Mouse (Mus musculus): ENCODE measurements around the gene Zfp872. TPM values are rescaled to one million over a fixed set of nuclear protein-coding genes. Genes with fewer than 3 reads are reported as not detected.
"Not testable (repeated sequence)": the region's sequence is repeated elsewhere in the genome, so short reads cannot be mapped to it uniquely, and the experiment has no call there.

Zfp872 gene
- not detected for total RNA-seq (2021)
- long read RNA-seq, experiment 1: 0 reads
- long read RNA-seq, experiment 2: 0 reads

DNA sequence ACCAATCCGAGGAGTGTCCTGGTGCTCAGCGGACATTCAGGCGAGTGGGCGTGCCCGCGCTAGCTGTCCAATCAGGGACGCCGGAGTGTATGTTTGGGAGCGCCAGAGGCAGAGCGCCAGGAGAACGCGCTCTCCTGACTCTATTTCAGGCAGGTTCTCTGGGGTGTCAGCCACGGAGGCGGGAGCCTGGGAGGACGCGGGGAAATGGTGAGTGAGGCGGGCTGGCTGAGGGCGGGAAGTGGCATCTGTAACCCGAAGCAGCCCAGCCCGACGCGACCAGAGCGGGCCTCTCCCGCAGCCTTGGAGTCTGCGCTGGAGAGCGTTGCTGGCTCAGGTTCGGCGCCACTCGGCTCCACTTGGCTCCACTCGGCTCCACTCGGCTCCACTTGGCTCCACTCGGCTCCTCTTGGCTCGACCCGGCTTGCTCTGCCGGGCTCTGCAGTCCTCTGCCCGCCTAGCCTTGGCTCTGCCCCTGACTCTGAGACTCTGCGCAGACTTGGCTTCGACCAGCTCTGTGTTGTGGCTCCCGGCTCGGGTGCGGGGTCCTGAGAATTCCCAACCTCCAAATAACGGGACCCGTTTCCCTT lies at the start of gene Zfp872:
TSS of gene Zfp872 (plus strand) at position 66 of the 587 bp plus-strand sequence.
- Histone ChIP-seq H3K27ac (no peak within 1 kb of the TSS), H3K4me3 (peak within 1 kb of the TSS; percentile 64)
- peak; percentile 56 for DNase-seq
- no peak for TF ChIP-seq CTCF (IDR thresholded peaks at IDR 0.05)
- intact Hi-C loops (cut with DNase I): no loop called here

DNA sequence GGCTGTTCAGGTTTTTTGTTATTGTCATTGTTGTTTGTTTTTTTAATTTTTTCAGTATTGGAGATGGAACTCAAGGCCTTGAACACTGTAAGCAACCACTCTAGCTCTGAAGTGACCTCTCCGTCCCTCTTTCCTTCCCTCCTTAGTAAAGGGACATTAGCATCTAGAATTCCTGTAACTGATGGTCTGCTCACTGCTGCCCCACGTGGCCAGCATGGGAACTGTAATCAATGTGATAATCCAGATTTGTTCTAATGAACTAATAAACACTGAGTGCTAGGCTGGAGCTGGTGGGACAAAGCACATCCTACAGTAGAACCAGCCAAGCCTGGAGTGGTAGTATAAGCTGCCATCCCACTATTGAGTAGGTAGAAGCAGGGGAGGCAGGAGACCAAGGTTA lies 49.4 kb upstream of the Zfp872 start:
- Histone ChIP-seq H3K27ac (no peak overlapping the region), H3K4me3 (no peak overlapping the region)
- peak; percentile 96 for TF ChIP-seq CTCF (IDR thresholded peaks at IDR 0.05)
- no peak for DNase-seq
- intact Hi-C loops (cut with DNase I): no loop called here

DNA sequence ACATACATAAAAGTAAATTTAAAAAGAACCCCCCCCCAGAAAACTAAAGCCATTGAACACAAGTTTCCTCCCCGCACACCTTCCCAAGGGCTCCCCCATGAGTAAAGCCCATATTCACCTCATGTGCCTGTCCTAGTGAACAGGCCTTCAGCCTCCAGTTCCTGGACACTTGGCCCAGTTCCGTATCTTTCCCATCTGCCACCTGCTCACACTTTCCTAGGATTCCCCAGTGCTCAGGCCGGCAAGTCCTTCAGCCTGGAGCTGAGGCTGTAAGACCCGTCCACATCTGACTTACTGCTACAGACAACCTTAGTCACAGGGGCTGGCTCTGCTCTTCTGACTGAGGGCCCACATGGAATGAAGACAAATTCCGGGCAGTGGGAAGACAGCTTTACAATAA lies 48.1 kb upstream of the Zfp872 start:
- no peak for DNase-seq
- intact Hi-C loops (cut with DNase I): loop anchor here (5.0 kb wide), 1 partner anchor 162 kb away; no protein-coding TSS in a partner anchor
- Histone ChIP-seq H3K27ac (no peak overlapping the region), H3K4me3 (no peak overlapping the region)
- no peak for TF ChIP-seq CTCF (IDR thresholded peaks at IDR 0.05)

DNA sequence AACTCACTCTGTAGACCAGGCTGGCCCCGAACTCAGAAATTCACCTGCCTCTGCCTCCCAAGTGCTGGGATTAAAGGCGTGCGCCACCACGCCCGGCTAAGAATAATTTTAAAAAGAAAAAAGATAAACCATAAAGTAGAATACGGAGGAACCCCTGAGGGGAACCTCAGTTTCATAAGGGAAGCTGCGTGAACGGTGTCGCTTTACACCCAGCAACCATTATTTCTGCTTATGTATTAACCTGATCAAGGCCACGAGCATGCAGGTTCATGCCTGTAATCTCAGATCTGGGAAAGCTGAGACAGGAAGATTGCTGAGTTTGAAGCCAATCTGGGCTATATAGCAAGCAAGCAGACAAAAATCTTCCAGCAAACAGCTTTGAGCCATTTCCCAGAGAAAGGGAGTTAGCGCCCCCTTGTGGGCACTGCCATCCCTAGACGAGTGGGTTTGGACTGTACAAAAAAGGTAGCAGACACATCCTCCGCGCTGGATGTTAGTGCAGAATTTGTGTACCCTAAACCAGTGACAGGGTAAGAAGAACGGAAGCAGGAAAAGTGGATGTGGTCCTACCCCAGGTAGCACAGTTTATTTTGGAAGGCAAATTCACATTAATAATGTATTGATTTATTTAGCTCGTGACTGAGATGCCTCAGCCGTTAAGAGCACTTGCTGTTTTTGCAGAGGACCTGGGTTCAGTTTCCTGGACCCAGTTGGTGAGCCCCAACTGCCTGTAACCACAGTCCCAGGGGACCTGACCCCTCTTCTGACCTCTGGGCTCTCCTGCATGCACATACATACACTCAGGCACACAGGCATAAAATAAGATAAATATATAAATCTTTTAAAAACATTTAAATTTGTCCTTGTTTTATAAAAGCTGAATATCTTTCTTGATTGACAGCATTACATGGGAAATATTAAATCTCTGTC lies 44.5 kb upstream of the Zfp872 start:
- Histone ChIP-seq H3K4me3 (no peak overlapping the region), H3K27ac (no peak overlapping the region)
- intact Hi-C loops (cut with DNase I): loop anchor here (1.0 to 5.0 kb wide), 2 partner anchors 77 to 166 kb away; no protein-coding TSS in a partner anchor
- DNase-seq: peak; percentile 86
- peak; percentile 97 for TF ChIP-seq CTCF (IDR thresholded peaks at IDR 0.05)

DNA sequence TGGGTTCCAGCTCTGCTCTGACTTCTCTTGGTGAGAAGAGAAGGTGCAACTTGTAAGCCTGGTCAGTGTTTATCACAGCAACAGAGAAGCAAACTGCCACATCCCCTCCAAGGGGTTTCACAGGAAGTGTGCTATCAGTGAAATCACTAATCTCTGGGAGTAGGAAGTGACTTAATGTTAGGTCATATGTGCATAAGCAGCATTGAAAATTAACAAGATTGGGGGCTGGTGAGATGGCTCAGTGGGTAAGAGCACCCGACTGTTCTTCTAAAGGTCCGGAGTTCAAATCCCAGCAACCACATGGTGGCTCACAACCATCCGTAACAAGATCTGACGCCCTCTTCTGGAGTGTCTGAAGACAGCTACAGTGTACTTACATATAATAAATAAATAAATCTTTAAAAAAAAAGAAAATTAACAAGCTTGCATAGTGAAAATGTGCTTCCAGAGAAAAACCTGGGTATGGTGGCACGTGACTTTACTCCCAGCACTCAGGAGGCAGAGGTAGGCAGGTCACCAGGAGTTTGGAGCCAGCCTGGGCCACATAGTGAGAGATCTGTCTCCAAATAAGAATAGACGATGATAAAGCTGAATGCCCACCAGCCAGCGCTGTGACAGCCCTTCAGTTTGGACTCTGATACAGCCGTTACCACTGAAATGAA lies 43.5 kb upstream of the Zfp872 start:
- intact Hi-C loops (cut with DNase I): loop anchor here (5.0 kb wide), 1 partner anchor 167 kb away; no protein-coding TSS in a partner anchor
- TF ChIP-seq CTCF (IDR thresholded peaks at IDR 0.05): no peak
- no peak overlapping the region for H3K4me3 ChIP-seq

DNA sequence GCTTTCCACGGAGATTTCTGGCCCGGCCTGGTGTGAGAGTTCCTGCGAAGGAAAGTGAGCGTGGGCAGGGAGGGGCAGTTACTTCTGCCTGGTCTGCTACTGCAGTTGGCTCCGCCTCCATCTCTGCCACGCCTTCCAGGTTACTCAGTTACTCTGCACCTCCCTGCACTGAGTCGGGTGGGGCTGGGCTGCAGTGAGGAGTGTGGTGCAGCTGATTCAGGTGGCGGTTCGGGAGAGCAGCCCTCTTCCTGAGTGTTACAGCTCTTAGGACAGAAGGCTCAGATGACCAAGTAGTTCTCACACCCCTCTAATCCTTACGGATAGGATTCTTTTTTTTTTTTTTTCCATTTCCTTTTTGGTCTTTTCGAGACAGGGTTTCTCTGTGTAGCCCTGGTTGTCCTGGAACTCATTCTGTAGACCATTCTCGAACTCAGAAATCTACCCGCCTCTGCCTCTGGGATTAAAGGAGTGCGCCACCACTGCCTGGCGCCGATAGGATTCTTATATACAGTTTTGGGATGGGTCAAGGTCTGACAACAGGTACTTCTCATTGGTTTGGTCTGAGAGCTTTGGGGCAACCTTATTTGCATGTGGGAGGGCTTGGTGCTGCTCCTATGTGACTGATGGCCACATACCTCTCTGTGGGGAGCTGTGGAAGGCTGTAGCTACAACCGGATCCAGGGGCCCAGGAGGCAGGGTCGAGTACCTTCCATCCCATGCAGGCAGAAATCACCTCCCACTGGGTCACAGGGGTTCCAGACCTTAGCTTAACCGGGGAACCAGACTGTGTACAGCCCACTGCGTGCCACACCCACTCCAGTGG lies 38.3 kb upstream of the Zfp872 start:
- intact Hi-C loops (cut with DNase I): loop anchor here (10.0 kb wide), 1 partner anchor 145 kb away; the partner anchor contains the start of genes Ccdc151 and Prkcsh
- no peak overlapping the region for H3K27ac ChIP-seq
- DNase-seq: no peak
- TF ChIP-seq CTCF (IDR thresholded peaks at IDR 0.05): no peak
- H3K4me3 ChIP-seq: no peak overlapping the region

More for the DNA sequence above, 43.5 kb upstream of the Zfp872 start:
- H3K27ac ChIP-seq: no peak overlapping the region
- DNase-seq: no peak

DNA sequence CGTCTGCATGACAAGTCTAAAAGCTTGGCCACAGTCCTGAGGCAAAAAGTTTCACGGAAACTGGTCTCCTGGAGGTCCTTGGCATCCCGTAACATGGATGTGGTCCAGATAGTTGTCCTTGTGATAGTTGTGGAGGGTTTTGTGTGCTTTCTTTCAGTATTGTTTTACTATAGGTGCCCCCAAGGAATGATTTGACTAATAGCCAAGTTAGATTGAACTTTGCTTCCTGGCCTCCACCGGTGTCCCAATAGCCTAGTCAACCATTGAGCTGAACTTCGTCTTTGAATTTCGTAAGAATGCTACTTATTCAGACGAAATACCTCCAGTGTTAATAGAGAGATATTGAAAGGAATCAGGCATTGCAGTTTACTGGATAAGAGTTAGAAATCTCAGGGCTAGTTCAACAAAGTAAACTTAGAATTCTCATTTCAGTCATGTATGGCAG lies 37.6 kb upstream of the Zfp872 start:
- not testable (repeated sequence) for H3K27ac ChIP-seq, DNase-seq, H3K4me3 ChIP-seq
- intact Hi-C loops (cut with DNase I): loop anchor here (10.0 kb wide), 1 partner anchor 145 kb away; the partner anchor contains the start of genes Ccdc151 and Prkcsh

DNA sequence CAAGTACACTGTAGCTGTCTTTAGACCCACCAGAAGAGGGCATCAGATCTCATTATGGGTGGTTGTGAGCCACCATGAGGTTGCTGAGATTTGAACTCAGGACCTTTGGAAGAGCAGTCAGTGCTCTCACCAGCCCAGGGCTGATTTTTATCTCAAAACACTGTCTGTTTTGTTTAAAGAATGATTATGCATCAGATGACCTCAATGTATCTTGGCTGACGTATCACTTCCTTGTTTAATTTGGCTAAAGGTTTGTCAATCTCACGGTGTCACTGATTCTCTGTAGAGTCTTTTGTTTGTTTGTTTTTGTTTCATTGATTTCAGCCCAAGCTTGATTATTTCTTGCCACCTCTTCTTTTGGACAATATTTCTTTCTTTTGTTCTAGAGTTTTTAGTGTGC lies 36.9 kb upstream of the Zfp872 start:
- Histone ChIP-seq H3K4me3 (no peak overlapping the region), H3K27ac (no peak overlapping the region)
- no peak for DNase-seq
- no peak for TF ChIP-seq CTCF (IDR thresholded peaks at IDR 0.05)
- intact Hi-C loops (cut with DNase I): loop anchor here (10.0 kb wide), 1 partner anchor 146 kb away; the partner anchor contains the start of genes Ccdc151 and Prkcsh

DNA sequence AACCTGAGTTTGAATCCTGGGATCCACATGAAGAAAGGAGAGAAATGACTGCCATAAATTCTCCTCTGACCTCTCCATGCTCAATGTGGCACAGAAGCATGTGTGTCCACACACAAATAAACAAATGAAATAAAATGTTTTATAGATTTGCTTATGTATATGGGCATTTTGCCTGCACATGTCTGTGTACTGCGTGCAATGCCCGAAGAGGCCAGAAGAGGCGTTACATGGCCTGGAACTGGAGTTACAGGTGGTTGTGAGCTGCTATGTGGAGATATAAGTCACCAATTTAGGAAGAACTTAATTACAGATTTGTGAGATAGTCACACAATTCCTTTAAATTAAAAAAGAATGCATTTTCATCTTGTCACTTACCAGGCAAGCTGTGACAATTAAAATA lies 34.1 kb upstream of the Zfp872 start:
- intact Hi-C loops (cut with DNase I): loop anchor here (10.0 kb wide), 1 partner anchor 149 kb away; the partner anchor contains the start of genes Ccdc151 and Prkcsh
- TF ChIP-seq CTCF (IDR thresholded peaks at IDR 0.05): no peak
- Histone ChIP-seq H3K4me3 (no peak overlapping the region), H3K27ac (no peak overlapping the region)
- no peak for DNase-seq

DNA sequence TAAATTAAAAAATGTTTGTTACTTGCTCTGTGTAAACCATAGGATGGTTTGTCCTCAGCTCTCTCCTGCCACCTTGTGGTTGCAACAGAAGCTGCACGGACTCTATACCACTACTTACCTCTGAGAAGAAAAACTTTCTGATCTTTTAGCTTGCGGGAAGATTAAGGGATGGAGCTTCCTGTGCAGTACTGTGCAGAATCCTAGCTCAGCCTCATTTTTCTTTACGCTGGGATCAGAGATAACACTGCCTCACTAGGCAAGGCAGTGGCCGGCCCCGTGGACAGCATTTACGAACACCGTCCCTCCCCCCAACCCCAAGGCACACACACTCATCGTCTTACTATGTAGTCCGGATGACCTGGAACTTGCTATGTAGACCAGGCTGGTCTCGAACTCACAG lies 32.3 kb upstream of the Zfp872 start:
- intact Hi-C loops (cut with DNase I): loop anchor here (1.0 to 10.0 kb wide), 4 partner anchors 38 to 151 kb away; partner anchors contain the start of genes Ccdc151, Elof1, Prkcsh and Zfp809
- H3K27ac ChIP-seq: peak overlapping the region; percentile 96
- DNase-seq: peak; percentile 59
- TF ChIP-seq CTCF (IDR thresholded peaks at IDR 0.05): peak; percentile 97
- peak overlapping the region; percentile 88 for H3K4me3 ChIP-seq

DNA sequence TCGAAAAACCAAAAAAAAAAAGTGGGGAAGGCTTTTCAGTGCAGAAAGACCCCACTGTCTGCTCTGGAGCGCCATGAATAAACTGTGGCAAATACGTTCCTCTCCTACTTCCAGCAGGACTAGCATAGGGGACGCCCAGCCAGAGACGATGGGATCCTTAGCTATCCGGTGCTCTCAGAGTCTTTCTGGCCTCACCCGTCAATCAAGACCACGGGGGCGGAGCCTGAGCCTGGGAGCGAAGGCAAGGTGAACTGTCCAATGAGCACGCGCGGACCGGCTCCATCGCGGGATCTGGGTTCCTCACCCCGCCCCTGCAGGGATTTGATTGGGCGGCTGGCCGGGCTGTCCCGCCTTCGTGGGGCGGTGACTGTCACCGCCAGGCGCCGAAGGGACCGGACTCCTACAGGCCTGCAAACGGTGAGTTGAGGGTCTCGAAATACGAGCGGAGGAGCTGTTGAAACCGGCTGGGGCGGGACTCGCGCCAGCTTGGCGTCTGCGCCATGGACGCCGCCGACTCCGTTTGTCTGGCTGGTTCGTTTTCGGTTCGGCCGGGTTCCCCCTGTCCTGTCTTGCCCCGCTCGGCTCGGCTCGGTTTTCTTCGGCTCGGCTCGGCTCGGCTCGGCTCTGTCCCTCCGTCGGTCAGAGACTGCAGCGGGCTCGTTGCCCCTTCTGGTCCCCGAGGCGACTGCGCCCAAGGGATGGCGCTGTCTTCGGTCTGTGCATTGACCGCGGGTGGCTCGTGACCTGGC lies 31.2 kb upstream of the Zfp872 start, which contains the start of gene Pigyl:
TSS of gene Pigyl (plus strand) at position 350 of the 749 bp plus-strand sequence.
- DNase-seq: peak; percentile 100
- peak; percentile 22; the same call in 1 of the 2 replicates for TF ChIP-seq CTCF (IDR thresholded peaks at IDR 0.05)
- intact Hi-C loops (cut with DNase I): loop anchor here (5.0 to 10.0 kb wide), 3 partner anchors 39 to 152 kb away; partner anchors contain the start of genes Ccdc151, Elof1, Prkcsh and Zfp809
- peak within 1 kb of the TSS; percentile 96 for H3K27ac ChIP-seq
- H3K4me3 ChIP-seq: peak within 1 kb of the TSS; percentile 88
